Mouse (Mus musculus): ENCODE data around the gene Mrpl17. TPM values are rescaled to one million over a fixed set of nuclear protein-coding genes. Genes with fewer than 3 reads are reported as not detected.
A peak's percentile ranks its signal among the peaks of the same experiment; 100 is the strongest.

Mrpl17 gene
- polyA plus RNA-seq, 1 experiment: 107 TPM

GRCm38 (mm10) chr7:105777797-105778552 lies 32.9 kb downstream of the Mrpl17 start:
- 20% methylated on average over 13 of the region's 13 CpGs for WGBS
- TF ChIP-seq CTCF (IDR thresholded peaks at IDR 0.05; ENCODE audit: extremely low read depth, insufficient read depth, insufficient read length, insufficient replicate concordance) (no peak), POLR2A (IDR thresholded peaks at IDR 0.05; ENCODE audit: low read depth, low read length) (no peak)
- no peak overlapping the region for H3K4me3 ChIP-seq (ENCODE audit: extremely low read depth, insufficient read depth, insufficient read length)
- peaks cover 15% of the 10 kb centered on the region; the same call in 1 of the 2 replicates for H3K4me1 ChIP-seq (ENCODE audit: control insufficient read depth, insufficient read depth, insufficient read length)
- 0 out of 2 replicates have a peak overlapping the region, but pooled peaks have one; percentile 25 for H3K27ac ChIP-seq (ENCODE audit: insufficient read depth, low read length)
- no peak for DNase-seq (ENCODE audit: low read depth in 1 of 2, low spot score in 2 of 2)
- H3K36me3 ChIP-seq (ENCODE audit: control insufficient read depth, insufficient read depth, low read length): no peaks in the 10 kb centered on the region
- H3K27me3 ChIP-seq (ENCODE audit: control insufficient read depth, insufficient read depth, low read length): no peaks in the 10 kb centered on the region

DNA sequence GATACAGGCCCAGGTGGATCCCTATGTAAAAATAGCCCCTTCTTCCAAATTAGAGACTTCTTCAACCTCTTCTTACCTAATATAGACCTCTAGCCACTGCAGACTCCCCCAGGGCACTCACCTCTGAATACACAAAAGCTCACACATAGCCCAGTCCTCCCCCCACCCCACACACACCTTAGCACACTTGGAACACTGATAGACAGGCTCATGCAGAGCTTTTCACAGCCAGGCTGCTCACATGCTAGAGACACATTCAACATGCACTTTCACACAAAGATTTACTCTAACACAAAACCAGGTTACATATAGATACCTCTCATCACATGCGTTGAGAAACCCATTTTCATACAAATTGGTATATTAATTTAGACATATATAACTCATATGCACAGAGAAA lies 33.6 kb downstream of the Mrpl17 start:
- no peak for DNase-seq (ENCODE audit: low read depth in 1 of 2, low spot score in 2 of 2)
- WGBS: 84% methylated on average over 1 of the region's 1 CpGs
- H3K27me3 ChIP-seq (ENCODE audit: control insufficient read depth, insufficient read depth, low read length): no peaks in the 10 kb centered on the region
- no peaks in the 10 kb centered on the region for H3K36me3 ChIP-seq (ENCODE audit: control insufficient read depth, insufficient read depth, low read length)
- H3K4me1 ChIP-seq (ENCODE audit: control insufficient read depth, insufficient read depth, insufficient read length): peaks cover 15% of the 10 kb centered on the region; the same call in 1 of the 2 replicates
- H3K27ac ChIP-seq (ENCODE audit: insufficient read depth, low read length): no peak overlapping the region
- no peak overlapping the region for H3K4me3 ChIP-seq (ENCODE audit: extremely low read depth, insufficient read depth, insufficient read length)
- TF ChIP-seq CTCF (IDR thresholded peaks at IDR 0.05; ENCODE audit: extremely low read depth, insufficient read depth, insufficient read length, insufficient replicate concordance): no peak
- no peak for TF ChIP-seq POLR2A (IDR thresholded peaks at IDR 0.05; ENCODE audit: low read depth, low read length)

- WGBS: 89% methylated on average over 2 of the region's 2 CpGs
- TF ChIP-seq POLR2A (IDR thresholded peaks at IDR 0.05; ENCODE audit: low read depth, low read length) (no peak), CTCF (IDR thresholded peaks at IDR 0.05; ENCODE audit: extremely low read depth, insufficient read depth, insufficient read length, insufficient replicate concordance) (no peak)
- Histone ChIP-seq H3K27me3 (ENCODE audit: control insufficient read depth, insufficient read depth, low read length) (no peaks in the 10 kb centered on the region), H3K27ac (ENCODE audit: insufficient read depth, low read length) (no peak overlapping the region), H3K4me3 (ENCODE audit: extremely low read depth, insufficient read depth, insufficient read length) (no peak overlapping the region), H3K36me3 (ENCODE audit: control insufficient read depth, insufficient read depth, low read length) (no peaks in the 10 kb centered on the region), H3K4me1 (ENCODE audit: control insufficient read depth, insufficient read depth, insufficient read length) (peaks cover 15% of the 10 kb centered on the region; the same call in 1 of the 2 replicates)
- DNase-seq (ENCODE audit: low read depth in 1 of 2, low spot score in 2 of 2): no peak
Measured at GRCm38 (mm10) chr7:105776026-105776425, 34.9 kb downstream of the Mrpl17 start.

GRCm38 (mm10) chr7:105774661-105775060 lies 36.2 kb downstream of the Mrpl17 start:
- TF ChIP-seq CTCF (IDR thresholded peaks at IDR 0.05; ENCODE audit: extremely low read depth, insufficient read depth, insufficient read length, insufficient replicate concordance): no peak
- no peak for TF ChIP-seq POLR2A (IDR thresholded peaks at IDR 0.05; ENCODE audit: low read depth, low read length)
- no peaks in the 10 kb centered on the region for H3K36me3 ChIP-seq (ENCODE audit: control insufficient read depth, insufficient read depth, low read length)
- no peaks in the 10 kb centered on the region for H3K27me3 ChIP-seq (ENCODE audit: control insufficient read depth, insufficient read depth, low read length)
- WGBS: 83% methylated on average over 8 of the region's 8 CpGs
- H3K27ac ChIP-seq (ENCODE audit: insufficient read depth, low read length): no peak overlapping the region
- no peak overlapping the region for H3K4me3 ChIP-seq (ENCODE audit: extremely low read depth, insufficient read depth, insufficient read length)
- no peak for DNase-seq (ENCODE audit: low read depth in 1 of 2, low spot score in 2 of 2)
- peaks cover 15% of the 10 kb centered on the region; the same call in 1 of the 2 replicates for H3K4me1 ChIP-seq (ENCODE audit: control insufficient read depth, insufficient read depth, insufficient read length)

- Histone ChIP-seq H3K27ac (ENCODE audit: insufficient read depth, low read length) (no peak overlapping the region), H3K4me1 (ENCODE audit: control insufficient read depth, insufficient read depth, insufficient read length) (peaks cover 7% of the 10 kb centered on the region; the same call in 1 of the 2 replicates), H3K4me3 (ENCODE audit: extremely low read depth, insufficient read depth, insufficient read length) (no peak overlapping the region), H3K36me3 (ENCODE audit: control insufficient read depth, insufficient read depth, low read length) (no peaks in the 10 kb centered on the region), H3K27me3 (ENCODE audit: control insufficient read depth, insufficient read depth, low read length) (no peaks in the 10 kb centered on the region)
- TF ChIP-seq POLR2A (IDR thresholded peaks at IDR 0.05; ENCODE audit: low read depth, low read length): no peak
- no peak for DNase-seq (ENCODE audit: low read depth in 1 of 2, low spot score in 2 of 2)
- 81% methylated on average over 5 of the region's 5 CpGs for WGBS
Measured at GRCm38 (mm10) chr7:105773041-105773440, 37.9 kb downstream of the Mrpl17 start.

GRCm38 (mm10) chr7:105772331-105772730 lies 38.6 kb downstream of the Mrpl17 start:
- no peaks in the 10 kb centered on the region for H3K36me3 ChIP-seq (ENCODE audit: control insufficient read depth, insufficient read depth, low read length)
- H3K27me3 ChIP-seq (ENCODE audit: control insufficient read depth, insufficient read depth, low read length): no peaks in the 10 kb centered on the region
- 93% methylated on average over 15 of the region's 15 CpGs for WGBS
- no peak for DNase-seq (ENCODE audit: low read depth in 1 of 2, low spot score in 2 of 2)
- no peak overlapping the region for H3K27ac ChIP-seq (ENCODE audit: insufficient read depth, low read length)
- no peak overlapping the region for H3K4me3 ChIP-seq (ENCODE audit: extremely low read depth, insufficient read depth, insufficient read length)
- no peak for TF ChIP-seq CTCF (IDR thresholded peaks at IDR 0.05; ENCODE audit: extremely low read depth, insufficient read depth, insufficient read length, insufficient replicate concordance)
- H3K4me1 ChIP-seq (ENCODE audit: control insufficient read depth, insufficient read depth, insufficient read length): peaks cover 1% of the 10 kb centered on the region; the same call in 1 of the 2 replicates

DNA sequence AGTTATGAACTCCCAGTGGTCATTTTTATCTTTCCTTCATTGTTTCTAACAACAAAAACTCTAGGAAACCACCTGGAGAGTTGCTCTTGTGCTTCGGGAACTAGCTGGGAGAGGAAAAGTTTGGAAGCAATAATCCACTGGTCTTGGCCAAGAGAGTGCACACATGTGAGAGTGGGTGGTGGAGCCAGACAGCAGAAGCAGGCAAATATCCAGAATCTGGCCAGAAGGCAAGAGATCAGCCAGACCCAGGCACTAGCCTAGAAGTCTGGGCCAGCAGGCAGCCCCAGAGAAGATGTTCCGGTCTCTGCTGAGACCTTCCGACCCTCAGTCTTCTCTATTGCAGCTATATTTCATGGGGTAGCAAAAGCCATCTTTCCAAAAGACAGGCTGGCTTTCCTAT lies 40.9 kb downstream of the Mrpl17 start:
- H3K36me3 ChIP-seq (ENCODE audit: control insufficient read depth, insufficient read depth, low read length): no peaks in the 10 kb centered on the region

More for the DNA sequence above, 40.9 kb downstream of the Mrpl17 start:
- H3K27me3 ChIP-seq (ENCODE audit: control insufficient read depth, insufficient read depth, low read length): no peaks in the 10 kb centered on the region
- no peak overlapping the region for H3K4me3 ChIP-seq (ENCODE audit: extremely low read depth, insufficient read depth, insufficient read length)
- H3K27ac ChIP-seq (ENCODE audit: insufficient read depth, low read length): no peak overlapping the region
- no peaks in the 10 kb centered on the region; the same call in 1 of the 2 replicates for H3K4me1 ChIP-seq (ENCODE audit: control insufficient read depth, insufficient read depth, insufficient read length)
- 91% methylated on average over 3 of the region's 3 CpGs for WGBS
- DNase-seq (ENCODE audit: low read depth in 1 of 2, low spot score in 2 of 2): no peak
- TF ChIP-seq CTCF (IDR thresholded peaks at IDR 0.05; ENCODE audit: extremely low read depth, insufficient read depth, insufficient read length, insufficient replicate concordance) (no peak), POLR2A (IDR thresholded peaks at IDR 0.05; ENCODE audit: low read depth, low read length) (no peak)

Data from spleen, adult 2 months (tissue).